Mouse (Mus musculus) ES-E14 (cell line): ENCODE measurements at regions not wholly inside any gene's neighbourhood (a gene's known extent, or its start where the extent isn't known, plus 50 kb on each side); places are given as distances from the start of the nearest gene placed in this dataset.

Experiments
- HCFC1 ChIP-seq: IDR thresholded peaks from 2 replicates; pipeline ENCODE4 v1.6.1; 2012; ENCODE audit warnings: low read length, inconsistent platforms, borderline replicate concordance; ENCODE audit not compliant: insufficient read depth
- ZC3H11A ChIP-seq: IDR thresholded peaks from 2 replicates; pipeline ENCODE4 v1.6.1; 2012; ENCODE audit warnings: low read depth, mild to moderate bottlenecking, inconsistent platforms, low read length, borderline replicate concordance
- ZNF384 ChIP-seq: IDR thresholded peaks from 2 replicates; pipeline ENCODE4 v1.6.1; 2012; ENCODE audit warnings: low read depth, low read length, inconsistent platforms

GRCm38 (mm10) chr11:10046593-10046992 is 854.9 kb downstream of the Abca13 start:
- TF ChIP-seq HCFC1 (no peak), ZC3H11A (no peak), ZNF384 (no peak)
